16 mouse cellular contexts compared by ENCODE assay signal in the genomic region with DNA sequence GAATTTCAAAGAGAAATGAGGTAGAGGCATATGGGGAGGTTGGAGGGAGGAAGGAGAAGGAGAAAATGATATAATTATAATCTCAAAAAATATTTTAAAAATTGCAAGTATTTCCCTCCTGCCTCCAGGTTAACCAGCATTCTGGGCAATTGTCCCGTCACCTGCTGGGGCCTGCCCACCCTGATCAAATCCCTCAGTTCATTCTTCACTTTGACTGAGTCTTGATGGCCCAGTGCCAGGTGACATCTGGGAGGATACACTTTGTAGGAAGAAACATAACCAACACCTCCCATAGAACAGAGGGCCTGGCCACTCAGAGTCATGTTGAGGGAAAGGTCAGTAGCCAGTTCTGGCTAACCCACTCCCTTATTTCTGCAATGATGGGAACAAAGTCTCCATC.
"Had no signal": no experiment of that assay in that cellular context is flagged by ENCODE, and none has a peak within 500 bp of the region (broad histone marks: within the 10 kb centered on the region; RNA-seq: fewer than 3 reads in every experiment).

No protein-coding gene starts in this region.

- H3K9ac ChIP-seq: kidney, embryonic 15.5 days; limb, embryonic 12.5 days; liver, embryonic 13.5 days; liver, postnatal 0 days; lung, embryonic 15.5 days; midbrain, embryonic 12.5 days; neural tube, embryonic 12.5 days had no signal

- H3K27me3 ChIP-seq: kidney, embryonic 15.5 days; limb, embryonic 12.5 days; liver, embryonic 13.5 days; lung, embryonic 15.5 days; midbrain, embryonic 12.5 days; neural tube, embryonic 12.5 days had no signal

- H3K27ac ChIP-seq: kidney, embryonic 15.5 days; left cerebral cortex, adult 2 months; liver, embryonic 13.5 days; lung, embryonic 15.5 days; macrophage; midbrain, embryonic 12.5 days; neural tube, embryonic 12.5 days had no signal

- H3K4me3 ChIP-seq: kidney, embryonic 15.5 days; left cerebral cortex, adult 2 months; limb, embryonic 12.5 days; liver, embryonic 13.5 days; lung, embryonic 15.5 days; megakaryocyte, embryonic 14.5 days; midbrain, embryonic 12.5 days; neural tube, embryonic 12.5 days had no signal

- H3K4me1 ChIP-seq: liver, embryonic 13.5 days; megakaryocyte, embryonic 14.5 days had no signal

- H3K9me3 ChIP-seq: kidney, embryonic 15.5 days; limb, embryonic 12.5 days; liver, embryonic 13.5 days; lung, embryonic 15.5 days; megakaryocyte, embryonic 14.5 days; midbrain, embryonic 12.5 days; neural tube, embryonic 12.5 days had no signal

- H3K4me2 ChIP-seq: kidney, embryonic 15.5 days; limb, embryonic 12.5 days; liver, embryonic 13.5 days; lung, embryonic 15.5 days; midbrain, embryonic 12.5 days; neural tube, embryonic 12.5 days had no signal

- ATAC-seq: liver, postnatal 0 days had no signal

- H3K36me3 ChIP-seq: kidney, embryonic 15.5 days; liver, embryonic 13.5 days; lung, embryonic 15.5 days had no signal

- DNase-seq: kidney, adult 2 months; kidney, postnatal 14 days; liver; liver, embryonic 13.5 days; liver, postnatal 0 days; lung, postnatal 14 days; spleen, adult 18-20 months; thymus, postnatal 36 days had no signal
